Mouse (Mus musculus): ENCODE data around the gene Cracr2b. TPM values are rescaled to one million over a fixed set of nuclear protein-coding genes. Genes with fewer than 3 reads are reported as not detected.

Gene Cracr2b
- polyA plus RNA-seq, 1 experiment from 2014 or later: 12.7 TPM

GRCm38 (mm10) chr7:141471236-141471635 lies 10.3 kb downstream of the Cracr2b start:
- no peak for TF ChIP-seq CTCF (IDR thresholded peaks at IDR 0.05; ENCODE audit: low read depth)
- Histone ChIP-seq H3K9me3 (ENCODE audit: control insufficient read depth) (no peaks in the 10 kb centered on the region), H3K4me3 (ENCODE audit: low read depth, low read length) (no peak overlapping the region), H3K4me2 (replicated peaks; ENCODE audit: low read depth) (no peak overlapping the region), H3K9ac (ENCODE audit: low read depth, low read length) (no peak overlapping the region), H3K27me3 (replicated peaks; ENCODE audit: control insufficient read depth, insufficient read depth, low read length) (no peaks in the 10 kb centered on the region), H3K27ac (ENCODE audit: low read depth, low read length) (no peak overlapping the region), H3K4me1 (replicated peaks; ENCODE audit: control insufficient read depth, insufficient read depth, low read length) (peaks cover 22% of the 10 kb centered on the region), H3K36me3 (ENCODE audit: control insufficient read depth, insufficient read depth) (peaks cover 31% of the 10 kb centered on the region)
- no peak for ATAC-seq
- 86% methylated on average over 1 of the region's 1 CpGs for WGBS

- ATAC-seq: no peak
- Histone ChIP-seq H3K9ac (ENCODE audit: low read depth, low read length) (no peak overlapping the region), H3K27me3 (replicated peaks; ENCODE audit: control insufficient read depth, insufficient read depth, low read length) (no peaks in the 10 kb centered on the region), H3K4me3 (ENCODE audit: low read depth, low read length) (no peak overlapping the region), H3K4me1 (replicated peaks; ENCODE audit: control insufficient read depth, insufficient read depth, low read length) (peaks cover 23% of the 10 kb centered on the region), H3K36me3 (ENCODE audit: control insufficient read depth, insufficient read depth) (peaks cover 31% of the 10 kb centered on the region), H3K27ac (ENCODE audit: low read depth, low read length) (no peak overlapping the region; the same call in 1 of the 2 replicates), H3K4me2 (replicated peaks; ENCODE audit: low read depth) (no peak overlapping the region), H3K9me3 (ENCODE audit: control insufficient read depth) (no peaks in the 10 kb centered on the region)
- 68% methylated on average over 6 of the region's 6 CpGs for WGBS
- TF ChIP-seq CTCF (IDR thresholded peaks at IDR 0.05; ENCODE audit: low read depth): no peak
Measured at GRCm38 (mm10) chr7:141472226-141472625, 11.3 kb downstream of the Cracr2b start.

- peaks cover 31% of the 10 kb centered on the region for H3K36me3 ChIP-seq (ENCODE audit: control insufficient read depth, insufficient read depth)
- H3K27ac ChIP-seq (ENCODE audit: low read depth, low read length): no peak overlapping the region
- H3K4me2 ChIP-seq (replicated peaks; ENCODE audit: low read depth): no peak overlapping the region
- no peak for TF ChIP-seq CTCF (IDR thresholded peaks at IDR 0.05; ENCODE audit: low read depth)
- WGBS: 82% methylated on average over 6 of the region's 6 CpGs
- no peak for ATAC-seq
- H3K4me1 ChIP-seq (replicated peaks; ENCODE audit: control insufficient read depth, insufficient read depth, low read length): peaks cover 23% of the 10 kb centered on the region
- no peaks in the 10 kb centered on the region for H3K9me3 ChIP-seq (ENCODE audit: control insufficient read depth)
- no peaks in the 10 kb centered on the region for H3K27me3 ChIP-seq (replicated peaks; ENCODE audit: control insufficient read depth, insufficient read depth, low read length)
- no peak overlapping the region for H3K9ac ChIP-seq (ENCODE audit: low read depth, low read length)
- no peak overlapping the region for H3K4me3 ChIP-seq (ENCODE audit: low read depth, low read length)
Measured at GRCm38 (mm10) chr7:141472763-141473162, 11.9 kb downstream of the Cracr2b start.

- peak overlapping the region; percentile 62 for H3K4me3 ChIP-seq (ENCODE audit: low read depth, low read length)
- peaks cover 14% of the 10 kb centered on the region for H3K4me1 ChIP-seq (replicated peaks; ENCODE audit: control insufficient read depth, insufficient read depth, low read length)
- 6% methylated on average over 5 of the region's 5 CpGs for WGBS
- peaks cover 31% of the 10 kb centered on the region for H3K36me3 ChIP-seq (ENCODE audit: control insufficient read depth, insufficient read depth)
- no peak for TF ChIP-seq CTCF (IDR thresholded peaks at IDR 0.05; ENCODE audit: low read depth)
- ATAC-seq: no peak
- H3K4me2 ChIP-seq (replicated peaks; ENCODE audit: low read depth): peak overlapping the region; percentile 98
- no peak overlapping the region for H3K27ac ChIP-seq (ENCODE audit: low read depth, low read length)
- no peaks in the 10 kb centered on the region for H3K9me3 ChIP-seq (ENCODE audit: control insufficient read depth)
- H3K9ac ChIP-seq (ENCODE audit: low read depth, low read length): peak overlapping the region; percentile 59
- no peaks in the 10 kb centered on the region for H3K27me3 ChIP-seq (replicated peaks; ENCODE audit: control insufficient read depth, insufficient read depth, low read length)
Measured at GRCm38 (mm10) chr7:141474160-141474559, 13.3 kb downstream of the Cracr2b start.

DNA sequence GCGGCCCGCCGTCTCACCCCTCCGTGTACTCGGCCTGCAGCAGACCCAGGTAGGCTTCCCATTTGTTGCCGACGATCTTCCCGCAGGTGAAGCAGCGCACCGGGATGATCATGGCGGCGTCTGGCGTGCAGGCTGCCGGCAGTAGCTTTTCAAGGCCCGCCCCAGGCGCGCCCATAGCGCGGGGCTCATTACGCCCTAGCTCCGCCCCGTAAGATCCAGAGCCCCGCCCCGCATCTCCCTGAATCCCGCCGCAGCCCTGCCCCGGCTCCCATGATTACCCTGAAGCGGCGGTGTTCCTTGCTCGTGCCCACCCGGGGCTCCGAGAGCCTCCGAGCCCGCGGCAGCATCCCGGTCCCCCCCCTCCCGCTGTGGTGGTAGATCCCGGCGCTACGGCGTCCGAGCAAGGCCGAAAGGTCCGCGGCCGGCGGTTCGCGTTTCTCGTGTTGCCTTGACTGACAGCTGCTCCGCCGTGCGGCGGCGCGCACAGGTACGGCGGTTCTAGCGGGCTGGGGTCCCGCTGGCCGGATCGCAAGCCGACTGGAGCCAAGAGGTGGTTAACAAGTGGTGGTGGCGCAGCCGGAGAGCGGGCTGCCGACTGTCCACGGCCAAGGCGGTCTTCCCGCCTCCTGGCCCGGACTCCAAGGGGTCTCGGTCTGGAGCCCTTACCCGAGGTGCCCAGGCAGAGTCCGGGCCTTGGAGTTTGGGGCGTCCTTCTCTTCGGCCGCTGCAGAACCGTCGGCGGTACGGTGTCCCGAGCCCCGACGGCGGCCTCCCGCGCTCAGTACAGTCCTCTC lies 14.3 kb downstream of the Cracr2b start, which contains the start of the genes Polr2l and Tspan4:
Gene Polr2l (minus strand): TSS at position 122 of the 794 bp plus-strand sequence.
Gene Tspan4 (plus strand): TSS at position 230 of the 794 bp plus-strand sequence.
- under 1% methylated on average over 87 of the region's 87 CpGs for WGBS
- H3K9ac ChIP-seq (ENCODE audit: low read depth, low read length): peak within 1 kb of the TSS; percentile 59
- peak within 1 kb of the TSS; percentile 87 for H3K27ac ChIP-seq (ENCODE audit: low read depth, low read length)

GRCm38 (mm10) chr7:141475805-141476158 lies 14.9 kb downstream of the Cracr2b start:
- ATAC-seq: no peak; the same call in 1 of the 2 replicates

More for the DNA sequence above, 14.3 kb downstream of the Cracr2b start, which contains the start of the genes Polr2l and Tspan4:
- no peaks in the 10 kb centered on the region for H3K9me3 ChIP-seq (ENCODE audit: control insufficient read depth)
- peak; percentile 71 for ATAC-seq
- peak within 1 kb of the TSS; percentile 98 for H3K4me2 ChIP-seq (replicated peaks; ENCODE audit: low read depth)
- peak within 1 kb of the TSS; percentile 62 for H3K4me3 ChIP-seq (ENCODE audit: low read depth, low read length)
- H3K4me1 ChIP-seq (replicated peaks; ENCODE audit: control insufficient read depth, insufficient read depth, low read length): peaks cover 10% of the 10 kb centered on the region; the same call in 1 of the 2 replicates
- H3K27me3 ChIP-seq (replicated peaks; ENCODE audit: control insufficient read depth, insufficient read depth, low read length): no peaks in the 10 kb centered on the region
- peaks cover 22% of the 10 kb centered on the region for H3K36me3 ChIP-seq (ENCODE audit: control insufficient read depth, insufficient read depth)
- peak; percentile 36 for TF ChIP-seq CTCF (IDR thresholded peaks at IDR 0.05; ENCODE audit: low read depth)

More at GRCm38 (mm10) chr7:141475805-141476158, 14.9 kb downstream of the Cracr2b start:
- Histone ChIP-seq H3K4me2 (replicated peaks; ENCODE audit: low read depth) (peak overlapping the region; percentile 98), H3K27ac (ENCODE audit: low read depth, low read length) (peak overlapping the region; percentile 87), H3K4me3 (ENCODE audit: low read depth, low read length) (peak overlapping the region; percentile 62), H3K36me3 (ENCODE audit: control insufficient read depth, insufficient read depth) (peaks cover 17% of the 10 kb centered on the region), H3K9me3 (ENCODE audit: control insufficient read depth) (no peaks in the 10 kb centered on the region), H3K9ac (ENCODE audit: low read depth, low read length) (peak overlapping the region; percentile 59), H3K4me1 (replicated peaks; ENCODE audit: control insufficient read depth, insufficient read depth, low read length) (peaks cover 10% of the 10 kb centered on the region; the same call in 1 of the 2 replicates), H3K27me3 (replicated peaks; ENCODE audit: control insufficient read depth, insufficient read depth, low read length) (no peaks in the 10 kb centered on the region)
- 3% methylated on average over 12 of the region's 12 CpGs for WGBS
- no peak for TF ChIP-seq CTCF (IDR thresholded peaks at IDR 0.05; ENCODE audit: low read depth)

All from intestine, postnatal 0 days (tissue).